Mouse (Mus musculus): ENCODE measurements at regions not wholly inside any gene's neighbourhood (a gene's known extent, or its start where the extent isn't known, plus 50 kb on each side); places are given as distances from the start of the nearest gene placed in this dataset.
A peak's percentile ranks its signal among the peaks of the same experiment; 100 is the strongest.

DNA sequence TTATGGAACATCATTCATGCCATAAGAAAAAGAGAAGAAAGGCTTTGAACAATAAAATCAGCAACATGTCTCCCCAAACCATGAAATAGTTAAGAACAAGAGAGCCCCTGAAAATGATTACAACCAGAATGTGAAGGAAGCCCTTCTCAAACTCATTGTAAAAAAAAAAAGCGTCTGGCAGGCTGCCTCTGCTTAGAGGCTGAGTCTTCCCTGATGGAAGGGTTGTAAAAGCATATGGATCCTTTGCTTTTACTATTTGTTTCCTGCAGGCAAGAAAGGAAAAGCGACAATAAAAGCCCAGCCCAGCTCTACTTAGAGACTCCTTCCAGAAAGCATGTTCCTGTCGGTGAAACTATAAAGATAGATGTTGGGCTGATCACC, 461.2 kb upstream of the Cited2 start:
- no peak overlapping the region for H3K27ac ChIP-seq (ENCODE audit: low read depth, low read length)
- H3K4me3 ChIP-seq (ENCODE audit: low read depth, low read length): no peak overlapping the region
- no peaks in the 10 kb centered on the region for H3K27me3 ChIP-seq (ENCODE audit: insufficient read depth, low read length)
- WGBS: 67% methylated on average over 3 of the region's 3 CpGs
- no peaks in the 10 kb centered on the region for H3K36me3 ChIP-seq (ENCODE audit: insufficient read depth, low read length)
- ATAC-seq (ENCODE audit: low FRiP score): no peak
- no peak overlapping the region for H3K4me2 ChIP-seq (ENCODE audit: low read depth, low read length, poor library complexity, severe bottlenecking)
- no peaks in the 10 kb centered on the region for H3K4me1 ChIP-seq (ENCODE audit: insufficient read depth, low read length)
- no peak for DNase-seq (ENCODE audit: low spot score)
- H3K9ac ChIP-seq (replicated peaks; ENCODE audit: low read length, poor library complexity, severe bottlenecking): no peak overlapping the region
- no peak for TF ChIP-seq CTCF (IDR thresholded peaks at IDR 0.05)
- H3K9me3 ChIP-seq (ENCODE audit: low read length): no peaks in the 10 kb centered on the region

DNA sequence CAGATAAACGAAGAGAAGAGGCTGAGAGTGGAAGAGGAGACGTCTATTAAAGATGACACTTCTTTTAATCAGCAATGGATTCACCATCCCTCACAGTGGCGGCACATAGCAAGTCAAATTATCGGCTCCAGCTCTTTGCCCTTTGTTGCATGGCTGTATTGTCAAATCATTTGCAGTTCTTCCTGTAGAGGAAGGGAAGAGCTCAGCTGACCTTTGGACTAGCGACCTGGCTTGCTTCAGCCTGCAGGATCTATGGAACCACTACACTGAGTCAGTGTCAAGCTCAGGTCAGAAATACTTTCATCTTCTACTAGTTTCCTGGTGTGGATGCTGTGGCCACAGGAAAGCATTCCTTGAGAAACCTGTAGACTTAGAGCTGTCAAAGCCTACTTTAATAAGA, 450.4 kb upstream of the Cited2 start:
- H3K27ac ChIP-seq (ENCODE audit: low read depth, low read length): no peak overlapping the region
- 84% methylated on average over 5 of the region's 5 CpGs for WGBS
- ATAC-seq (ENCODE audit: low FRiP score) (no peak), DNase-seq (ENCODE audit: low spot score) (no peak)
- no peak overlapping the region for H3K9ac ChIP-seq (replicated peaks; ENCODE audit: low read length, poor library complexity, severe bottlenecking)
- H3K36me3 ChIP-seq (ENCODE audit: insufficient read depth, low read length): no peaks in the 10 kb centered on the region
- H3K4me1 ChIP-seq (ENCODE audit: insufficient read depth, low read length): no peaks in the 10 kb centered on the region
- no peak for TF ChIP-seq CTCF (IDR thresholded peaks at IDR 0.05)
- H3K9me3 ChIP-seq (ENCODE audit: low read length): no peaks in the 10 kb centered on the region
- no peak overlapping the region for H3K4me2 ChIP-seq (ENCODE audit: low read depth, low read length, poor library complexity, severe bottlenecking)
- H3K4me3 ChIP-seq (ENCODE audit: low read depth, low read length): no peak overlapping the region
- no peaks in the 10 kb centered on the region for H3K27me3 ChIP-seq (ENCODE audit: insufficient read depth, low read length)

DNA sequence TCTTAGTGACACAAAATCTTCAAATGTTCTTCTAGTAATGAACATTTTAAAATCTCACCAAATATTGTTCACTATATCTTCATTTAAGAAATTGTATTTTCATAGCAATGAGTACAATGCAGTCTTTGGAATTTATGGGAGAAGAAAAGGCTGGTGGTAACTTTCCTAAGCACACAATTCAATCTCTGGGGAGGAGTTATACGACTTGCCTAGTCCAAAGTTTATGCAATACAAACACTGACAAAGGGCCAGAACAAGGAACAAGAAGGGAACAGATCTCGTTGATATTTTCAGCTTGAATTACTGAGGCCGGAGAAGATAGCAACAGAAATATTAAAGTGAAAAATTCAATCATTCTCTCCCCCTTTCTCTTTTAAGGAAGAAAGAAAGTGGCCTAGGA, 449.2 kb upstream of the Cited2 start:
- WGBS: 86% methylated on average over 3 of the region's 3 CpGs
- TF ChIP-seq CTCF (IDR thresholded peaks at IDR 0.05): no peak

DNA sequence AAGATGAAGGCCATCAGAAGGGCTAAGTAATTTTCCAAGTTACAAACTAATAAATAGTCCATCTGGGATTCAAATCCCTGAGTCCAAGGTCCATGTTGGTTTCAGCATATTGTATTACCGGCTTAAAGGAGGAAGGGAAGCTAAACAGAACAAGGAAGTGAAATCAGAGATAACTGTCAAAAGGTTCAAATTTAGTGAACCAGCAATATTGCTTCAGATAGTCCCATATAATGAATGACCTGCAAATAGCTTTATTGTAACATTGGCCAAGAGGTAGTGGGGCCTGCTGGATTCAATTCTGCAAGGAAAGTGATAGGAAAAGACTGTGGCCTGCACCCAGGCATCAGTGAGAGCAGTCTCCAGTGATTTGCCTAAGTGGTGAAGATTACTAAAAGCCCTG, 447.8 kb upstream of the Cited2 start:
- TF ChIP-seq CTCF (IDR thresholded peaks at IDR 0.05): no peak
- H3K27me3 ChIP-seq (ENCODE audit: insufficient read depth, low read length): no peaks in the 10 kb centered on the region
- no peaks in the 10 kb centered on the region for H3K4me1 ChIP-seq (ENCODE audit: insufficient read depth, low read length)
- no peak overlapping the region for H3K27ac ChIP-seq (ENCODE audit: low read depth, low read length)
- no peaks in the 10 kb centered on the region for H3K9me3 ChIP-seq (ENCODE audit: low read length)
- H3K36me3 ChIP-seq (ENCODE audit: insufficient read depth, low read length): no peaks in the 10 kb centered on the region
- WGBS: 96% methylated on average over 1 of the region's 1 CpGs
- no peak overlapping the region for H3K9ac ChIP-seq (replicated peaks; ENCODE audit: low read length, poor library complexity, severe bottlenecking)
- no peak overlapping the region for H3K4me3 ChIP-seq (ENCODE audit: low read depth, low read length)
- DNase-seq (ENCODE audit: low spot score): no peak
- ATAC-seq (ENCODE audit: low FRiP score): no peak
- no peak overlapping the region for H3K4me2 ChIP-seq (ENCODE audit: low read depth, low read length, poor library complexity, severe bottlenecking)

More for the DNA sequence above, 449.2 kb upstream of the Cited2 start:
- DNase-seq (ENCODE audit: low spot score) (no peak), ATAC-seq (ENCODE audit: low FRiP score) (no peak)
- Histone ChIP-seq H3K9me3 (ENCODE audit: low read length) (no peaks in the 10 kb centered on the region), H3K9ac (replicated peaks; ENCODE audit: low read length, poor library complexity, severe bottlenecking) (no peak overlapping the region), H3K4me2 (ENCODE audit: low read depth, low read length, poor library complexity, severe bottlenecking) (no peak overlapping the region), H3K4me1 (ENCODE audit: insufficient read depth, low read length) (no peaks in the 10 kb centered on the region), H3K27ac (ENCODE audit: low read depth, low read length) (no peak overlapping the region), H3K4me3 (ENCODE audit: low read depth, low read length) (no peak overlapping the region), H3K36me3 (ENCODE audit: insufficient read depth, low read length) (no peaks in the 10 kb centered on the region), H3K27me3 (ENCODE audit: insufficient read depth, low read length) (no peaks in the 10 kb centered on the region)

DNA sequence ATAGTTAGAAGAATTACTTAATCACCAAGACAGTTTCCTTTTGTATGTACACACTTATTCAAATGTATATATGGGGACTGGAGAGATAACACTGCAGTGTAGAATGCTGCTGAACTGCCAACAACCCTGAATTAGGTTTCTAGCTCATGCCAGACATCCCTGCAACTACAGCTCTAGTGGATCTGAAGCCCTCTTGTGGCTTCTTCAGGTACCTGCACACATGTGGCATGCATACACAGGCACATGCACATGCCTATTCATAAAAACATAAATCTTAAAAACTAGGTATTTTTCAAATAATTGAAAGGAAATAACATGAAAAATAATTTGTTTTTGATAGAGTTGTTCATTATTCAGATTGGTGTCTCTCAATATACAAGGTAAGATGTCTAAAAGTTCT, 445.1 kb upstream of the Cited2 start:
- H3K4me1 ChIP-seq (ENCODE audit: insufficient read depth, low read length): no peaks in the 10 kb centered on the region
- H3K27me3 ChIP-seq (ENCODE audit: insufficient read depth, low read length): no peaks in the 10 kb centered on the region
- no peak overlapping the region for H3K9ac ChIP-seq (replicated peaks; ENCODE audit: low read length, poor library complexity, severe bottlenecking)
- H3K4me3 ChIP-seq (ENCODE audit: low read depth, low read length): no peak overlapping the region
- ATAC-seq (ENCODE audit: low FRiP score) (no peak), DNase-seq (ENCODE audit: low spot score) (no peak)
- H3K27ac ChIP-seq (ENCODE audit: low read depth, low read length): no peak overlapping the region
- no peak for TF ChIP-seq CTCF (IDR thresholded peaks at IDR 0.05)
- H3K4me2 ChIP-seq (ENCODE audit: low read depth, low read length, poor library complexity, severe bottlenecking): no peak overlapping the region
- H3K36me3 ChIP-seq (ENCODE audit: insufficient read depth, low read length): no peaks in the 10 kb centered on the region
- H3K9me3 ChIP-seq (ENCODE audit: low read length): no peaks in the 10 kb centered on the region

DNA sequence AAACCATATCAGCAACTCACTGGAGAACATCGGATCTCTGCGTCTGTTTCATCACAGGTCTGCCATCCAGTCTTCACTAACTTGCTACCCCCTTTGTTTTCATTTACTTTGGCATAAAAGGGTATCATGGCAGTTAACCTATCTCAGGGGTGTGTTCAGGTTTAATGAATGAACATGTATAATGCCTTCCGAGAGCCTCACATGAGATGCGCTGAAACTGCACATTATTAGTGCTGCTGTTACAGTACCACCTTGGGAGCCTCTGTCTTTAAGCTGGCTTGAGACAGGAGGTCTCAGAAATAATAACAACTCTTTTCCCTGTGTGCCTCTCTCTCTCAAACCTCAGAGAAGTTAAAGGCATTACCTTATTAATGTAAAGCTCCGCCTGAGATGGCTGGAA, 438.2 kb upstream of the Cited2 start:
- H3K9ac ChIP-seq (replicated peaks; ENCODE audit: low read length, poor library complexity, severe bottlenecking): no peak overlapping the region
- no peaks in the 10 kb centered on the region for H3K36me3 ChIP-seq (ENCODE audit: insufficient read depth, low read length)
- no peak for TF ChIP-seq CTCF (IDR thresholded peaks at IDR 0.05)
- WGBS: 87% methylated on average over 5 of the region's 5 CpGs
- peak; percentile 26 for DNase-seq (ENCODE audit: low spot score)
- no peak overlapping the region for H3K27ac ChIP-seq (ENCODE audit: low read depth, low read length)
- H3K4me2 ChIP-seq (ENCODE audit: low read depth, low read length, poor library complexity, severe bottlenecking): no peak overlapping the region
- no peaks in the 10 kb centered on the region for H3K4me1 ChIP-seq (ENCODE audit: insufficient read depth, low read length)
- no peaks in the 10 kb centered on the region for H3K9me3 ChIP-seq (ENCODE audit: low read length)
- ATAC-seq (ENCODE audit: low FRiP score): no peak
- H3K27me3 ChIP-seq (ENCODE audit: insufficient read depth, low read length): no peaks in the 10 kb centered on the region
- no peak overlapping the region for H3K4me3 ChIP-seq (ENCODE audit: low read depth, low read length)

DNA sequence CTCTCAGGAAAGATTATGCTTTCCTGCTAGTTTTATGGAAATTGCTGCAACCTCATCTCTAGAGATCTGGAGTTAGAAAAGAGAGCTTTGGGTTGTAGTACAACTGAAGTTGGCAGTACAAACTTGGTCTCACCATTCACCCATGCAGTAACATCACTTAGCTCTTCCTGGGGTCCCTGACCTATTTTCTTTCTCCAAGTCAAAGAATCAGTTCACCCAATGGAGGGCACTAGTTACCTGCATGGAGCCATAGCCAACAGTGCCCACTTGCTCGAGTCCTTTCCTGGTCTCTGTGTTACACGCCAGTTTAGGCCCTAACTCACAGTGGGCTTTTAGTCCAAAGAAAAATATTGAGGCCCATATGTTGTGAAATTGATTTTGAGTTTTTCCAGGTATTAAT, 435.9 kb upstream of the Cited2 start:
- 90% methylated on average over 2 of the region's 2 CpGs for WGBS
- no peaks in the 10 kb centered on the region for H3K27me3 ChIP-seq (ENCODE audit: insufficient read depth, low read length)
- H3K4me2 ChIP-seq (ENCODE audit: low read depth, low read length, poor library complexity, severe bottlenecking): no peak overlapping the region
- no peaks in the 10 kb centered on the region for H3K9me3 ChIP-seq (ENCODE audit: low read length)
- no peak overlapping the region for H3K27ac ChIP-seq (ENCODE audit: low read depth, low read length)
- H3K9ac ChIP-seq (replicated peaks; ENCODE audit: low read length, poor library complexity, severe bottlenecking): no peak overlapping the region
- no peak for DNase-seq (ENCODE audit: low spot score)
- no peak overlapping the region for H3K4me3 ChIP-seq (ENCODE audit: low read depth, low read length)
- ATAC-seq (ENCODE audit: low FRiP score): no peak
- H3K36me3 ChIP-seq (ENCODE audit: insufficient read depth, low read length): no peaks in the 10 kb centered on the region
- H3K4me1 ChIP-seq (ENCODE audit: insufficient read depth, low read length): no peaks in the 10 kb centered on the region
- no peak for TF ChIP-seq CTCF (IDR thresholded peaks at IDR 0.05)

All from midbrain, postnatal 0 days (tissue).